Mouse (Mus musculus) intestine, embryonic 16.5 days (tissue): ENCODE data around the gene Car9. TPM values are rescaled to one million over a fixed set of nuclear protein-coding genes. Genes with fewer than 3 reads are reported as not detected.

Experiments used
- ATAC-seq: fragments of 200-750 bp; cut with Nextera tagmentation; 2 replicates; pipeline ENCODE4 v1.8.0; 2017; ENCODE audit warnings: moderate TSS enrichment, moderate library complexity
- H3K27ac ChIP-seq: fragments of 300-500 bp; sonication (generic); 2 replicates; pipeline ENCODE4 v1.5.1; 2014; ENCODE audit warnings: mild to moderate bottlenecking, low read length
- H3K27me3 ChIP-seq: fragments of 300-500 bp; sonication (generic); replicated peaks from 2 replicates; pipeline ENCODE4 v1.6.1; 2014; ENCODE audit warnings: low read length, control low read depth, mixed read lengths; ENCODE audit not compliant: control insufficient read depth, insufficient read depth
- H3K36me3 ChIP-seq: fragments of 300-500 bp; sonication (generic); 2 replicates; pipeline ENCODE4 v1.6.1; 2014; ENCODE audit warnings: low read length, control low read depth; ENCODE audit not compliant: control insufficient read depth, insufficient read depth
- H3K4me1 ChIP-seq: fragments of 300-500 bp; sonication (generic); 2 replicates; pipeline ENCODE4 v1.6.1; 2014; ENCODE audit warnings: low read length, control low read depth, mixed read lengths; ENCODE audit not compliant: control insufficient read depth, insufficient read depth
- H3K4me2 ChIP-seq: fragments of 300-500 bp; sonication (generic); 2 replicates; pipeline ENCODE4 v1.6.1; 2014; ENCODE audit warnings: low read depth, low read length, control low read depth
- H3K4me3 ChIP-seq: fragments of 300-500 bp; sonication (generic); 2 replicates; pipeline ENCODE4 v1.5.1; 2014; ENCODE audit warnings: mild to moderate bottlenecking, low read length
- H3K9ac ChIP-seq: fragments of 300-500 bp; sonication (generic); 2 replicates; pipeline ENCODE4 v1.6.1; 2014; ENCODE audit warnings: low read depth, low read length
- H3K9me3 ChIP-seq: fragments of 300-500 bp; sonication (generic); 2 replicates; pipeline ENCODE4 v1.6.1; 2016; ENCODE audit warnings: low read length, control low read depth; ENCODE audit not compliant: control insufficient read depth
- WGBS: fragments of 180-500 bp; shearing (Covaris S2); extraction: QIAGEN DNeasy Blood & Tissue Kit; methylation state at CpG from one replicate; pipeline ENCODE4 v1.1.7; 2014; 5-methylcytosine and 5-hydroxymethylcytosine counted together
- polyA plus RNA-seq: library from polyadenylated mRNA; unstranded; fragments of >200 nt; fragmentation: Nextera tagmentation; extraction: Ambion mirVana; gene quantifications from 2 replicates; pipeline ENCODE4 v1.2.1, GENCODE M21; 2015

Gene Car9
- polyA plus RNA-seq, 1 experiment from 2014 or later = 25.0 TPM

DNA sequence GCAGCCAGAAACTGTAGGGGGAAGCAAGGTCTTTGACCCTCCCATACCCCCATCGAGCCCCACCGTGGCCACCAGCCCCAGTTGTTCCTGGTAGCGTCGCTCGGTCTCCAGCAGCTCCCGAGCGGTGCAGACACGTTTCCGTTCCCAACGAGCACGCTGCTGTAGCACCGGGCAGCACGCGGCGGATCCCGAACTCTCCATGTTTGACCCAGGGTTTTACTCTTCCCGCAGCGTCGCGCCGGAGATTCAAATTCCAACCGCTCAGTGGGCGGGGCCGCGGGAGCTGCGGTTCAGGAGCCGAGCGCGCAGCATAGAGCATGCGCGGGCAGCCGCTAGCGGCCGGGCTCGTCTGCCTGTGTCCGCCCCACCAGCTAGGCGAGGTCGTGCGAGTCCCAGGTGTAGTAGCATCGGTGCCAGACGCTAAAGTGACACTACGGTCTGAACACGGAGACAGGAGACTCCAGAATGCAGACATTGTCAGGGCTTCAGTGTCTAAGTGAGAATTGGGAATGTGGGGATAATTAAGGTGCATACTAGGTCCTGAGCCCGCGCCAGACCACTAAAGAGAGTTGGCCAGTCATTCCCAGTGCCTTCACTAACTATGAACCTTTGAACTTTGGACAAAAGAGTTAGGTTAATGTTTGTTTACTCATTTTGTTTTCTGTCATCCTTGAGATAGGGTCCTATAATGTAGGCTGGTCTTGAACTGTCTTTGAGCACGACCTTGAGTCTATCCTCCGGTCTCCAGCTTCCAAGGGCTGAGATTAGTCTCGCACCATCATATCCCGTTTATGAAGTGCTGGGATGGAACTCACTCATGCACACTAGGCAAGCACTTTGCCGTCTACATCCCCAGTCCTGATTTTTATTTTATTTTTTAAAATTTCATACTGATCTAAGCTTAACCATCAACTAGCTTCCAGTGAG, 7.1 kb upstream of the Car9 start, which contains the start of gene Arhgef39:
Gene Arhgef39 (minus strand): TSS at position 289 of the 927 bp plus-strand sequence.
- H3K27ac ChIP-seq = peak within 1 kb of the TSS; percentile 55
- WGBS = 6% methylated on average over 50 of the region's 50 CpGs
- H3K27me3 ChIP-seq = no peaks in the 10 kb centered on the region
- H3K9me3 ChIP-seq = no peaks in the 10 kb centered on the region
- H3K9ac ChIP-seq = peak within 1 kb of the TSS; percentile 83
- peaks cover 36% of the 10 kb centered on the region for H3K4me1 ChIP-seq
- ATAC-seq = peak; percentile 88
- peak within 1 kb of the TSS; percentile 84 for H3K4me2 ChIP-seq
- H3K36me3 ChIP-seq = peaks cover 4% of the 10 kb centered on the region; the same call in 1 of the 2 replicates
- H3K4me3 ChIP-seq = peak within 1 kb of the TSS; percentile 73

DNA sequence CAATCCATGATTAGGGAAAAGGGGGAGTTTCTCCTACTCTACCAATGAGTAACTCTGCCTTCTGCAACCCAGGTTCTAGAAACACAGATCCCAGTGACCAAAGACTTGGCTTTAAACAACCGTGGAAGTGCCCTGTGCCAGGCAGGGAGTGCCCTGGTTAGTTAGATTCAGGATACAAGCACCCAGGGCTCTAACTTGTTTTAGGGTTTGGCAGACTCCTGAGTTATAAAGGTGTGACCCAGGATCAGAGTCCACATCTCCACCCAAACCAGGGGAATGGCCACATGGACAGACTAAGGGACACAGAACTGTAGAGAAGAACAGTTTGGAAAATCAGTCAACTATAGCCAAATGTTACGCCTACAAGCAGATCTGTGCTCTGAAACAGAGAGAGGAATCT, 3.7 kb upstream of the Car9 start:
- H3K4me2 ChIP-seq = peak overlapping the region; percentile 4
- no peak overlapping the region for H3K4me3 ChIP-seq
- H3K27ac ChIP-seq = peak overlapping the region; percentile 43
- no peak overlapping the region for H3K9ac ChIP-seq
- H3K9me3 ChIP-seq = no peaks in the 10 kb centered on the region
- no peaks in the 10 kb centered on the region for H3K27me3 ChIP-seq
- WGBS = 64% methylated on average over 2 of the region's 2 CpGs
- peaks cover 44% of the 10 kb centered on the region for H3K4me1 ChIP-seq
- ATAC-seq = no peak
- H3K36me3 ChIP-seq = no peaks in the 10 kb centered on the region

- Histone ChIP-seq H3K4me2 (peak overlapping the region; percentile 4; the same call in 1 of the 2 replicates), H3K27ac (peak overlapping the region; percentile 57; the same call in 1 of the 2 replicates), H3K27me3 (no peaks in the 10 kb centered on the region), H3K4me1 (peaks cover 43% of the 10 kb centered on the region), H3K4me3 (no peak overlapping the region), H3K9ac (no peak overlapping the region), H3K36me3 (no peaks in the 10 kb centered on the region), H3K9me3 (no peaks in the 10 kb centered on the region)
- 72% methylated on average over 6 of the region's 6 CpGs for WGBS
- ATAC-seq = no peak
These were observed 3.3 kb upstream of the Car9 start for GRCm38 (mm10) chr4:43503506-43503905.

- no peak overlapping the region for H3K9ac ChIP-seq
- no peaks in the 10 kb centered on the region for H3K27me3 ChIP-seq
- WGBS = 73% methylated on average over 4 of the region's 4 CpGs
- peaks cover 45% of the 10 kb centered on the region for H3K4me1 ChIP-seq
- no peaks in the 10 kb centered on the region for H3K36me3 ChIP-seq
- no peak overlapping the region for H3K4me2 ChIP-seq
- H3K4me3 ChIP-seq = no peak overlapping the region
- no peak overlapping the region for H3K27ac ChIP-seq
- ATAC-seq = no peak
- H3K9me3 ChIP-seq = no peaks in the 10 kb centered on the region
These were observed 2.5 kb upstream of the Car9 start for GRCm38 (mm10) chr4:43504269-43504668.

GRCm38 (mm10) chr4:43506074-43506473, 692 bp upstream of the Car9 start:
- Histone ChIP-seq H3K4me3 (no peak overlapping the region), H3K4me1 (peaks cover 40% of the 10 kb centered on the region), H3K36me3 (no peaks in the 10 kb centered on the region), H3K27ac (no peak overlapping the region), H3K27me3 (no peaks in the 10 kb centered on the region), H3K9me3 (no peaks in the 10 kb centered on the region), H3K4me2 (no peak overlapping the region), H3K9ac (no peak overlapping the region)
- WGBS = 74% methylated on average over 8 of the region's 8 CpGs
- no peak for ATAC-seq

- H3K27ac ChIP-seq = peak overlapping the region; percentile 86
- no peaks in the 10 kb centered on the region for H3K36me3 ChIP-seq
- ATAC-seq = peak; percentile 41
- H3K27me3 ChIP-seq = no peaks in the 10 kb centered on the region
- H3K4me2 ChIP-seq = peak overlapping the region; percentile 77
- H3K9ac ChIP-seq = peak overlapping the region; percentile 78
- no peaks in the 10 kb centered on the region for H3K9me3 ChIP-seq
- peaks cover 33% of the 10 kb centered on the region for H3K4me1 ChIP-seq
- peak overlapping the region; percentile 64 for H3K4me3 ChIP-seq
- WGBS = 6% methylated on average over 22 of the region's 22 CpGs
These were observed 1.3 kb downstream of the Car9 start for GRCm38 (mm10) chr4:43507938-43508665.

GRCm38 (mm10) chr4:43508666-43508997, 1.9 kb downstream of the Car9 start:
- peaks cover 29% of the 10 kb centered on the region for H3K4me1 ChIP-seq
- H3K27me3 ChIP-seq = no peaks in the 10 kb centered on the region
- no peaks in the 10 kb centered on the region for H3K36me3 ChIP-seq
- ATAC-seq = peak; percentile 83
- peak overlapping the region; percentile 77 for H3K4me2 ChIP-seq
- H3K27ac ChIP-seq = peak overlapping the region; percentile 86
- peak overlapping the region; percentile 64 for H3K4me3 ChIP-seq
- H3K9me3 ChIP-seq = no peaks in the 10 kb centered on the region
- H3K9ac ChIP-seq = peak overlapping the region; percentile 78
- WGBS = 5% methylated on average over 13 of the region's 13 CpGs

- WGBS = 41% methylated on average over 9 of the region's 9 CpGs
- H3K9ac ChIP-seq = peak overlapping the region; percentile 78
- peak; percentile 10 for ATAC-seq
These were observed 2.3 kb downstream of the Car9 start for GRCm38 (mm10) chr4:43509109-43509508.

GRCm38 (mm10) chr4:43511675-43512454, 5.1 kb downstream of the Car9 start:
- no peak overlapping the region for H3K4me2 ChIP-seq
- no peak overlapping the region for H3K9ac ChIP-seq
- 76% methylated on average over 19 of the region's 19 CpGs for WGBS
- peaks cover 22% of the 10 kb centered on the region for H3K4me1 ChIP-seq
- no peak for ATAC-seq
- H3K27ac ChIP-seq = no peak overlapping the region
- H3K4me3 ChIP-seq = no peak overlapping the region
- no peaks in the 10 kb centered on the region for H3K9me3 ChIP-seq
- no peaks in the 10 kb centered on the region for H3K36me3 ChIP-seq
- H3K27me3 ChIP-seq = no peaks in the 10 kb centered on the region

More at GRCm38 (mm10) chr4:43509109-43509508, 2.3 kb downstream of the Car9 start:
- Histone ChIP-seq H3K4me1 (peaks cover 27% of the 10 kb centered on the region), H3K36me3 (no peaks in the 10 kb centered on the region), H3K4me3 (peak overlapping the region; percentile 64), H3K4me2 (peak overlapping the region; percentile 77), H3K27me3 (no peaks in the 10 kb centered on the region), H3K9me3 (no peaks in the 10 kb centered on the region), H3K27ac (peak overlapping the region; percentile 86)
